Mouse (Mus musculus): Measurements from ENCODE around the gene Rabggtb.

DNA sequence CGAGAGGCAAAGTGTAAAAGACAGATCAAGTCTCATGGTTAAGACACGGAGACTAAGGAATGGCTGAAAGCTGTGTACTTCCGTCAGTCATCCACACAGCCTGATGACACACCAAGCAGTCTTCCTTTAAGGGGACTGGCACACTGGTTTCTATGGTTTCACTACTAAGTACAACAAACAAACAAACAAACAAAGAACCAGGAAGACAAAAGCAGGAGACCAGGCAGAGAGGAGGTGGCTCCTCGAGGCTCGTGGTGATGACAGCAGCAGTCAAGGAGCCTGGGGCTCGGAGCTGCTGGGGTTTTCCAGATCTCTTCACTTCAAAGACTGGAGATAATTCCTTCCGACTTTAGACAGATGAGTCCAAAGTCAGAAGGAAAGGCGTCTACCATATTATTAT is 27.2 kb upstream of the Rabggtb start:
- TF ChIP-seq CTCF (IDR thresholded peaks at IDR 0.05; ENCODE audit: extremely low read depth, insufficient read depth, insufficient read length, insufficient replicate concordance) (no peak), POLR2A (IDR thresholded peaks at IDR 0.05; ENCODE audit: low read depth, low read length) (no peak)

All from spleen, adult 2 months (tissue).